Mouse (Mus musculus): ENCODE results near the gene Zfand3.

GRCm38 (mm10) chr17:30255928-30256560 lies 251.5 kb downstream of the Zfand3 start:
- TF ChIP-seq EP300 (IDR thresholded peaks at IDR 0.05; ENCODE audit: low read depth): no peak
- no peak for TF ChIP-seq CTCF (IDR thresholded peaks at IDR 0.05; ENCODE audit: low read depth)

Measured in liver, embryonic 14.5 days (tissue).